Mouse (Mus musculus): ENCODE measurements around the gene Igf2bp3.

DNA sequence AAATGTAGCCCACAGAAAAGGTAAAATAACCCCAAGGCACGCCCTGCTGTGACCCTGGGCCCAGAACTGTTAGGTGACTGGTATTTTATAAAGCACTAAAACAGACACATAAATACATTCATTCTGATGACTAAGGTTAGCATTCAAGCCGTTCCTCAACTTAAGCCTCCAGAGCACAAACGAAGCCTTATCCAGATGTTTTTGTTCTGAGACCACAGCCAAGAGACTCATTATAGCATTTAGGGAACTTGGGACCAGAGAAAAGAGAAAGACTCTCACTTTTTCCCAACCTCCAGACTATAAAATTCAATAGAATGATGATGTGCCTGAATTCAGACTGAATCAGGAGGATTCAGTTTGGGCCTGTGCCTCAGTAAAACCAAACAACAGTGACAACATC lies 46.1 kb downstream of the Igf2bp3 start:
- no peak for TF ChIP-seq CTCF (IDR thresholded peaks at IDR 0.05; ENCODE audit: low read depth, low read length)
- TF ChIP-seq EP300 (IDR thresholded peaks at IDR 0.05; ENCODE audit: insufficient read depth, low read depth, low read length): no peak
- no peak for TF ChIP-seq POLR2A (IDR thresholded peaks at IDR 0.05; ENCODE audit: insufficient read depth, low read length)
